Mouse (Mus musculus): ENCODE results near the gene Mrc2.

- TF ChIP-seq CTCF (IDR thresholded peaks at IDR 0.05; ENCODE audit: low read depth) (no peak), EP300 (IDR thresholded peaks at IDR 0.05; ENCODE audit: low read depth) (no peak)
Observed at GRCm38 (mm10) chr11:105310197-105310596, 17.8 kb downstream of the Mrc2 start.
